Mouse (Mus musculus): ENCODE data around the gene Sh3pxd2b.

Sh3pxd2b gene

GRCm38 (mm10) chr11:32373266-32374026 lies 25.8 kb downstream of the Sh3pxd2b start:
- no peak for DNase-seq (ENCODE audit: extremely low read depth, insufficient read length, low spot score)

- no peak for DNase-seq (ENCODE audit: extremely low read depth, insufficient read length, low spot score)
Observed at GRCm38 (mm10) chr11:32374027-32374589, 26.5 kb downstream of the Sh3pxd2b start.

GRCm38 (mm10) chr11:32375104-32375535 lies 27.5 kb downstream of the Sh3pxd2b start:
- DNase-seq (ENCODE audit: extremely low read depth, insufficient read length, low spot score), result peak; percentile 27

GRCm38 (mm10) chr11:32376086-32376485 lies 28.5 kb downstream of the Sh3pxd2b start:
- no peak for DNase-seq (ENCODE audit: extremely low read depth, insufficient read length, low spot score)

- no peak for DNase-seq (ENCODE audit: extremely low read depth, insufficient read length, low spot score)
Observed at GRCm38 (mm10) chr11:32379910-32380309, 32.3 kb downstream of the Sh3pxd2b start.

- DNase-seq (ENCODE audit: extremely low read depth, insufficient read length, low spot score), result peak; percentile 43
Observed at GRCm38 (mm10) chr11:32383341-32384134, 35.9 kb downstream of the Sh3pxd2b start.

GRCm38 (mm10) chr11:32384135-32384801 lies 36.6 kb downstream of the Sh3pxd2b start:
- no peak for DNase-seq (ENCODE audit: extremely low read depth, insufficient read length, low spot score)

GRCm38 (mm10) chr11:32386043-32386442 lies 38.4 kb downstream of the Sh3pxd2b start:
- no peak for DNase-seq (ENCODE audit: extremely low read depth, insufficient read length, low spot score)

- no peak for DNase-seq (ENCODE audit: extremely low read depth, insufficient read length, low spot score)
Observed at GRCm38 (mm10) chr11:32388064-32388463, 40.4 kb downstream of the Sh3pxd2b start.

GRCm38 (mm10) chr11:32393095-32393494 lies 45.5 kb downstream of the Sh3pxd2b start:
- no peak for DNase-seq (ENCODE audit: extremely low read depth, insufficient read length, low spot score)

GRCm38 (mm10) chr11:32395791-32396190 lies 48.2 kb downstream of the Sh3pxd2b start:
- DNase-seq (ENCODE audit: extremely low read depth, insufficient read length, low spot score), result no peak

- peak; percentile 74 for DNase-seq (ENCODE audit: extremely low read depth, insufficient read length, low spot score)
Observed at GRCm38 (mm10) chr11:32398446-32398845, 50.8 kb downstream of the Sh3pxd2b start.

GRCm38 (mm10) chr11:32399261-32399660 lies 51.6 kb downstream of the Sh3pxd2b start:
- peak; percentile 32 for DNase-seq (ENCODE audit: extremely low read depth, insufficient read length, low spot score)

- peak; percentile 27 for DNase-seq (ENCODE audit: extremely low read depth, insufficient read length, low spot score)
Observed at GRCm38 (mm10) chr11:32402712-32403111, 55.1 kb downstream of the Sh3pxd2b start.

- peak; percentile 31 for DNase-seq (ENCODE audit: extremely low read depth, insufficient read length, low spot score)
Observed at GRCm38 (mm10) chr11:32404708-32405107, 57.1 kb downstream of the Sh3pxd2b start.

GRCm38 (mm10) chr11:32407863-32408262 lies 60.2 kb downstream of the Sh3pxd2b start:
- DNase-seq (ENCODE audit: extremely low read depth, insufficient read length, low spot score), result no peak

GRCm38 (mm10) chr11:32409052-32409451 lies 61.4 kb downstream of the Sh3pxd2b start:
- no peak for DNase-seq (ENCODE audit: extremely low read depth, insufficient read length, low spot score)

GRCm38 (mm10) chr11:32409823-32410562 lies 62.4 kb downstream of the Sh3pxd2b start:
- DNase-seq (ENCODE audit: extremely low read depth, insufficient read length, low spot score), result no peak

GRCm38 (mm10) chr11:32420001-32420400 lies 72.4 kb downstream of the Sh3pxd2b start:
- no peak for DNase-seq (ENCODE audit: extremely low read depth, insufficient read length, low spot score)

- no peak for DNase-seq (ENCODE audit: extremely low read depth, insufficient read length, low spot score)
Observed at GRCm38 (mm10) chr11:32423311-32423710, 75.7 kb downstream of the Sh3pxd2b start.

Data from 3134 (cell line).